Mouse (Mus musculus): ENCODE measurements around the gene Oscp1.
"Not testable (repeated sequence)": the region's sequence is repeated elsewhere in the genome, so short reads cannot be mapped to it uniquely, and the experiment has no call there.

Oscp1 gene

GRCm38 (mm10) chr4:126084382-126084781 lies 26.0 kb downstream of the Oscp1 start:
- no peak for DNase-seq

DNA sequence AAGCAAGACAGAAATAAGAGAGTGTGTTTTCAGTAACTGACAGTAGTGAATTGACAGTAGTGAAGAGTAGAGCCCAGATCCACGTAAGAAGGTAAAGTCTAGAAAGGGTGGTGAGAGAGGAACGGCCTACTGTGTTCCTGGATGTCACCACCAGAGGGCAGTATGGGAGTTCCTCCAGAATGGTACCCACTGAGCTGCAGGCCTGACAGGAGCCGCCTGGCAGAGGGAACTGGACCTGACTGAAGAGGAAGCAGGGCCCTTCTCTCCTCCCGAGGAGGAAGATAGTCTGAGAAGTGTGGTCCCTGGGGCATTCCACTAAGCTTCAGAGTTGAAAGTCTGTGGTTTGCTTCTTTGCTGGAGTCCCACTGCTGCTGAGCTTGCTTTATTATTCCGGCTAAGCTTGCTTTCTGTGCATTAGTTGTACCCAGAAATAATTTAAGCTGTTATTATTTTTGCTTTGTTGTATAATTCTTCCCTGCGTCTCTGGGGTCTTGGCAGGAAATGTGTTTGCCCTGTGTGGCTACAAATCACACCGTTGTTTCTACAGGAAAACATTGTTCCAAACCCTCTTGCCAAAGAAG lies 27.7 kb downstream of the Oscp1 start:
- peak; percentile 92 for DNase-seq

DNA sequence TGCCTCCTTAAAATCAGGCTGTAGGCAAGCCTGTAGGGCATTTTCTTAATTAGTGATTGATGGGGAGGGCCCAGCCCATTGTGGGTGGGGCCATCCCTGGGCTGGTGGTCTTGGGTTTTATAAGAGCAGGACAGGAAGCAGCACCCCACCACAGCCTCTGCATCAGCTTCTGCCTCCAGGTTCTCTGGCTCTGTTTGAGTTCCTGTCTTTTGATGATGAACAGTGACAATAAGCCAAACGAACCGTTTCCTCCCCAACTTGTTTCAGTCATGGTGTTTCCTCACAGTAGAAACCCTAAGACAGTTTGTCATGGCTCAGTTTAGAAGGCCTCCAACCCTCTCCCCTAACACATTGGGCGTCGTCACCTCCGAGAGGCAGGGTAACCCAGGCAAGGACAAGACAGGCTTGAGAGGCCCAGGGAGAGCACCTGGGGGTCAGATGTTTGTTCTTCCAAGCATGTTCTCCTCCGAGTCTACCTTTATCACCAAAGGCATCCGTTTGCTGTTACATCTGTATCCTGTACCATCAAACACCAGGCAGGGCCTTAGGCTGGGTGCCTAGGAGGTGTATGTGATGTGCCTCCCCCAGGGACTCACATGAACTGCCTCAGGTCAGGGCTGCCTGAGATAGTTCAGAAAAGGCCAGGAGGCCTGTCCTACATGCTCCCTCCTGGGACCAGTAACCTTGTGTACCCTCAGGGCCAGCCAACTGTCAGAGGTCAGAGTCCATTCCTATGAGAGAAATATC lies 31.9 kb downstream of the Oscp1 start:
- no peak for DNase-seq

DNA sequence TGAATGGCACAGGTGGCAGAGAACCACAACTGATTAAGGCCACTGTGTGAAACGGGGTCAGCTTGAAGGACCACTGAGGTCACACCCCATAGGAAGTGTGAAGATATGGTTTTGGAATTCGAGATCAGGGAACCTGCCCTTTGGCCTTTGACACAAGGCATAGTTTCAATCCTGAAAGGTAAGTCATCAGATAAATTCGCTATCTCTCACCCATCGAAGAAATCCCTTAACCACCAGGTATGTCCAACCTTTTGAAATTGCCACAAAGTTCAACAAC lies 32.4 kb downstream of the Oscp1 start:
- no peak for DNase-seq

GRCm38 (mm10) chr4:126091873-126092272 lies 33.5 kb downstream of the Oscp1 start:
- DNase-seq, result no peak

- DNase-seq, result not testable (repeated sequence)
These were observed 37.5 kb downstream of the Oscp1 start for GRCm38 (mm10) chr4:126095622-126096430.

DNA sequence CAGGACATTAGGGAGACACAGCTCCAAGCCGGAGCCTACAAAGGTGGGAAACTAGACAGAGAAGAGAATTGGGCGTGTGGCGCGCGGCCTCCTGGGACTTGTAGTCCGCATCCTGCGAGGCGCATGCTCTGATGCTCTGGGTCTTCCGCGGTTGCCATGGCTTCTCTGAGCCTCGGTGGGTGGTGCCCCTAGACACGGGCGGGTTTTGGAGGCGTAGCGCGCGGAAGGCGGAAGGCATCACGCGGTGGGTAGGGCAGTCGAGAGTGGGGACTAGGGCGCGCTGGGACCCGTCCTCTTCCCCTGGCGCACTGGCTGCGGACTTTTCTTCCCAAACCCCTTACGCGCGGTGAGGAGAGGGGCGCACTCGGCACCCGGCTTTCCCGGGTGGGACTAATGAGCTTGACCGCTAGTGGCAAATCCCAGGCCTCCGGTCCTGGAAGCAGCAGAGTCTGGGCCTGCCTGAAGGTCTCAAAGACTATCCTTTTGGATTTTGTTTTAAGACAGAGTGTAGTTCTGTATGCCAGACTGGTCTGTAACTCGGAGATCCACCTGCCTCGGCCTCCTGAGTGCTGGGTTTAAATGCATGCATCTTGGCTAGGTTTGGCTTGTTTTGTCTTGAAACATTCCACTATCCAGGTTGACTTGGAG lies 38.2 kb downstream of the Oscp1 start, which contains the start of gene Lsm10:
Gene Lsm10 (plus strand): TSS at position 160 of the 648 bp plus-strand sequence.
- peak; percentile 99 for DNase-seq

DNA sequence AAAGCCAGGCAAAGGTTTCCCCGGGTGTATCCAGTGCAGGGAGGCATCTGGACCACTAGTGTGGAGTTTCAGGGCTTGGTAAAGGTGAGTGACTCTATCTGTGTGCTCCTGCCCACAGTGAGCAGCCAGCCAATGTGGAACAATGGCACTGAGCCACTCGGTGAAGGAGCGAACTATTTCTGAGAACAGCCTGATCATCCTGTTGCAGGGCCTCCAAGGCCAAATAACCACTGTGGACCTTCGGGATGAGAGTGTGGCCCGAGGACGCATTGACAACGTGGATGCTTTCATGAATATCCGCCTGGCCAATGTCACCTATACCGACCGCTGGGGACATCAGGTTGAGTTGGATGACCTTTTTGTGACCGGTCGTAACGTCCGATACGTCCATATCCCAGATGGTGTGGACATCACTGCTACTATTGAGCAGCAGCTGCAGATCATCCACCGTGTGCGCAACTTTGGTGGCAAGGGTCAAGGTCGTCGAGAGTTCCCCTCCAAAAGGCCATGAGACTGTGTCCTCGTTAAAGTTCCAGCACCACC lies 39.4 kb downstream of the Oscp1 start:
- no peak for DNase-seq

- DNase-seq, result no peak
These were observed 41.0 kb downstream of the Oscp1 start for GRCm38 (mm10) chr4:126099365-126099764.

- DNase-seq, result no peak
These were observed 42.4 kb downstream of the Oscp1 start for GRCm38 (mm10) chr4:126100764-126101163.

- peak; percentile 74 for DNase-seq
These were observed 43.9 kb downstream of the Oscp1 start for GRCm38 (mm10) chr4:126102061-126102841.

- DNase-seq, result peak; percentile 98
These were observed 44.8 kb downstream of the Oscp1 start for GRCm38 (mm10) chr4:126103057-126103581.

DNA sequence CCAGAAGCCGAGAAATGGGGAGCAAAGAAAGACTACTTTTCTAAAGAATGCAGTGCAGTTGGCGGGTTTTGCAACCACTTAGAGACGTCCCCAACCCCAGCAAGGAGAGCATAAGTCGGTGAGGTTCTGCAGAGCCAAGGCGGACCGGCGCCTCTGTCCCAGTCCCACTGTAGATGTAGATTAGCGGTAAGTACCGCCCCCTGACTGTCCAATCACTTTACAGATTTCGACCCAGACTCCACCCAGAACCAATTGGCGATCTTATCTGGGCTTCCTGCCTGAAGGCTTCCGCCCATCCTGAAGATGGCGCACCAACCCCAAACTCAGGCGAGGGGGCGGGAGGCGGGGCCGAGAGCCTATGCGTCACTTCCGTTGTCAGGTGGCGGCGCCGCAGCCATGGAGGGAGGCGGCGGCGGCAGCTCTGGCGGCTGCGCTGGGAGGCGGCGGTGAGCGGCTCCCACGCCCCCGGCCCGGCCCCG lies 45.3 kb downstream of the Oscp1 start, which contains the start of gene Stk40:
Gene Stk40 (plus strand): TSS at position 368 of the 479 bp plus-strand sequence.
- peak; percentile 98 for DNase-seq

DNA sequence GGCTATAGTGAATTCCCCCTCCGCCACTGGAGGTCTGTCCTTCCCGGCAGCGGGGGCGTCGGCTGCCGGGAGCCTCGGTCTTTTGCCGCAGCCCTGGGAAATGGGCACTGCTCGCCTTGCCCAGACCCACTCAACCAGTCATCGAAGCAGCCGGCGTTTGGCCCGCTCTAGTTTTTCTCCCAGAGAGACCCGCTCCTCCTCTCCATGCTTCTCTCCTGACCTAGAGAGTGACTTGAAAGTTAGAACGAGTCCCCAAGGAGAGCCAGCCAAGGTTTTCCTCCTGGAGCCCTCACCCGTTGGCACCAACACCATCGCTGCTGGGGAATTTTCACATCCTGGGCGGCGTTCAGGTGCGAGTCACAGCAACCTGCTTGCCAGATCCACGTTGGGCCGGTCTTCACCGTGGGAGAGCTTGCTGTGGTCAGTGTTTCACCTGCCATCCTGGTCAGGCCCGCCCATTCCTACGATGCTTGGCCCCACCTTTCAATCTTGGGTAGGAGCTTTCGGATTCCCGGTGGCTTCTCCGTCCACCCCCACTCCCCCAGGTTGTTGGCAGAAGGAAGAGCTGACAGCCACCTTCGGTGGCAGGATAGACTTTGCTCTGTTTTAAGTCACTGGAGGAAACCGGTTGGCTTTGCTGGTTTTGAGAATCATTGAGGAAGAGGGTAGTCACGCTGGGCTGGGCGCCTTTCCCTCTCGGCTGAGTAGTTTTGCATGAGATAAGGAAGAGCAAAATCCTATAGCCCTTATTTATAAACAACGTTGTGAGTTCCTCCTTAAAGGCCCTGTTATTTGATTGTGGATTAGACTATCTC lies 46.1 kb downstream of the Oscp1 start:
- peak; percentile 56 for DNase-seq

GRCm38 (mm10) chr4:126105131-126105783 lies 46.9 kb downstream of the Oscp1 start:
- no peak for DNase-seq

DNA sequence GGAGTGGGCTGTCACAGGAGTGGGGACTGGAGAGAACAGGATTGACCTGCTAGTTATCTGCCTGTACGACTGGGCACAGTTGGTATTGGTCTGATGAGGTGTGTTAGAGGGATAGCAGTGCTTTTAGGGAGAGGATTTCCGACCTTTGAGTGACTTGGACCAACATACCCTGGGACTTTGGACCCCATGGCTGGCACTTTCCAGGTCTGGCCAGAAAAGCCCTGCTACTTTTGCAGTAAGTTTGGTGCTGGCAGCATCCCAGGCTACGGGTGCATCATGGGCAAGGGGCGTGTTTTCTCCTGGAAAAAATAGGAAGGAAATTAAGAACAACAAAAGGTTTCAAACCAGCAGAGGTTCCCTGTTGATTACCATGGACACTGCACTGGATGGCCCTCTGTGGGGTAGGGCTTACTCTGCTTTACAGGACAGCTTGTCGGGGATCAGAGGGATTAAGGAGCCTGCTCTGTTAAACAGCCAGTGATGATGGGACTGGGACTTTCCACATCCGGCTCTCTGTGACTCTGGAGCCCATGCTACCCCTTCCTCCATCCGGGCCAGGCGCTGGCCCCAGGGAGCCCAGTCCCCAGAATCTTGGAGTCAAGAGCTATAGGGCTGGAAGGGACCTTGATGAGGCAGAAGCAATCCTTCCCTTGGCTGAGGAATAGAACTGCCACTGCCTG lies 49.8 kb downstream of the Oscp1 start:
- peak; percentile 26 for DNase-seq

GRCm38 (mm10) chr4:126109613-126110373 lies 51.4 kb downstream of the Oscp1 start:
- peak; percentile 77 for DNase-seq

DNA sequence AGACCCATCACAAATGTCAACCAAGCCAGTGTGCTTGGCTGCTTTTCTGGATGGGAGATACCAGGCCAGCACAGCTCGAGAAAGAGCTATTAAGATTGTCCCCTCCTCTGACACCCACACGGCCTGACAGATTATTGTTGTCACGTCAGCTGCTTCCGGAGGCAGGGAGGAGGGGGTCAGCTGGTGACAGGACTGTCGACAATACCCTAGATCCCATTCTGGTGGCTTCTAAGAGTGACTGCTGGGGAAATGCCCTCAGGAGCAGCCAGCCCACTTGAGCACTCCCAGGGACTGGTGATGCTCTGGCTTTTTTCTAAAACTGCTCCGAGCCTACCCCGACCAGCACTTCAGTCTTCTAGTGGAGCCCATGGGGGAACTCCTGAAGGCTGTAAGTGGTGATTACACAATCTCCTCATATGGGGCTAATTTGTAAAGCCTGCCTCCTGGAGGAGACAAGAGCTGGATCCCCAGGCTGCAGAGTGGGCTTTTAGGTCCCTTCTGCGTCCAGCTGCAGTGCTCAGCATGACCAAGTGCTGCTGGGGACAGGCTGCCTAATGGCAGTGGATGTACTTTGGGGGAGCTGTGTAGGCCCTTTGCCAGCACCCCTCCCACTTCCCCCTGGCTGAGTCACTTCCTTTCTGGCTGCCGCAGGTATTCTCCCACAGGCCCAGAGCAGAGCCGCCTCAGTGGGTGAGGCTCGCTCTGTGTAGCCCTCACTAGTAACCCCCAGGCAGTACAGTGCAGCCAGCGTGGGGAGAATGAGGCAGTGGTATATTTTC lies 52.2 kb downstream of the Oscp1 start:
- DNase-seq, result peak; percentile 93
